Mouse (Mus musculus) T-helper 17 cell (primary cell): ENCODE data around the gene Gm10322.

Source experiments
- in situ Hi-C, 2 experiments: fragments of 300-600 bp; cut with MboI, MseI; formaldehyde crosslinking; loops; 1 replicate in 1 of 2; 2 replicates in 1 of 2; pipeline ENCODE4 v1.15.1; 2025; ENCODE audit warnings: high pct_unique_total_duplicates in 2 of 2

Gene Gm10322

GRCm38 (mm10) chr10:59642659-59643377 lies 27.0 kb downstream of the Gm10322 start:
- in situ Hi-C loops: no loop called here

GRCm38 (mm10) chr10:59643645-59644044 lies 27.8 kb downstream of the Gm10322 start:
- in situ Hi-C loops: no loop called here

DNA sequence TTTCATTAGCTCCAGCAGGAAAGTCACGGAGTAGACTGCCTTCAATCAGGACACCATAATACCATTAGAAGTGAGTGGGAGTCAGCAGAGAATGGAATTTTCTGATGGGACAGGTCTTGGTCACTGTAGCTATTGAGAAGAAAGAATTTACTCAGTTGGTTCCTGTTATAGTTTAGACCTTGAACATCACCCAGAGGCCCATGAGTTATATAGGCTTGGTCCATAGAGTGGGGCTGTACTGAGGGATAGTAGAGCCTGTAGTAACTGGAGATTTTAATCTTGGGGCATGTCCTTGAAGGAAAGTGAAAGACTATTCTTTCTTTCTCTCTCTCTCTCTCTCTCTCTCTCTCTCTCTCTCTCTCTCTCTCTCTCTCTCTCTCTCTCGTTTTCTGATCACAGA lies 28.8 kb downstream of the Gm10322 start:
- in situ Hi-C loops: no loop called here

DNA sequence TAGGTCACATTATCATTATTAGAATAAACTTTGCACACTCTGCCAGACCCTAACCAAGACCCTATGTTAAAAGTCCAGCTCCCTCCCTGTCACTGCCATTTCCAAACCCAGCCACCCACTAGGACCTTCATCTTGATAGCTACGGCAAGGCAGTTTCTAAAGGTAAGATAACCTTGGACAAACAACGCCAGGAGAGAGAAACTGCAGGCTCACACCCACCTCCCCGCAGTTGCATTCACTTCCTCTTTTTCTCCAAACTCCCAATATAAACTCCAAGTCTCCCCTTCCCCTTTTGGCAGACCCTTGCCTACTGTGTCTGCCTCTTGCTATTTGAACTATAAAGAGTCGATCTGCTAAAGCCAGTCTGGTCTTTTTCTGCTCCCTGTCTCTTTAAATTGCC lies 29.3 kb downstream of the Gm10322 start:
- in situ Hi-C loops: no loop called here

DNA sequence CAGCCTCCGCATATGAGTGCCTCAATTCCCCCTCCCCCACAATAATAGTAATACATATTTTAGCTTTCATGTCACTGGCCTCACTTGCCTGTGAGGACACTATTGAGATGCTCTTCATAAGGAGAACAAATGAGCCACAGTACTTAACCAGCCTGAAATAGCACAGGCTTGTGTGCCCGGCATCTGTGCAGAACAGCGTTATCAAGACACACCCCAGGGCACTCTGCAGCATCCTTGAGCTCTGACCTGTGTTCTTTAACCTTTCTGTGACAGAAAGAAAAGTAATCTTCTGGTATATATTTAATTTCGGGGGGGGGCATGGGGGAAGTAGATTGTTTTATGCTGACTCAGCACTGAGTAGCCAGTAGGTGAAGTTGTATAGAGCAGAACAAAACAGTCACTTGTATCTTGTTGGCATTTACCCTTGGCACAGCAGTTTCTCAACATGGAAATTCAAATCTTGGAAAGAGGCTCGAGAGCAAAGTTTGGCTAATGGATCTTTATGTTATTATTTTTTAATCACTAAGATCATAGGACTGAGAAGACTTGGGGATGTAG lies 31.0 kb downstream of the Gm10322 start:
- in situ Hi-C loops: no loop called here

DNA sequence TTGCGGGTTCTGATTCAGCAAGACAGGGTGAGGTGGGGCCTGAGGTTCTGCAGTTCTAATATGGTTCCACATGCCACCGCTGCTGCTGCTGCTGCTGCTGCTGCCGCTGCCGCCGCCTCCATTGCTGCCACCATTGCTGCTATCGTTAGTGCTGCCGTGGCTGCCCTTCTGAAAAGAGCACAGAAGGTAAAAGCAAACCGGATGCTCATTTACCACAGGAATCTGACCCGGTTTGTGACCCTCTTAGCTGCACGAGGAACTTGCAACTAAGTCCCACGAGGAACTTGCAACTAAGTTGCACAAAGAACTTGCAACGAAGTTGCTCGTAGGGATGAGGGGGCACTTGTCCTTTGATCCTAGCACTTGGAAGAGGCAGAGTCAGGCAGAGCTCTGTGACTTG lies 40.9 kb downstream of the Gm10322 start:
- in situ Hi-C loops: no loop called here

DNA sequence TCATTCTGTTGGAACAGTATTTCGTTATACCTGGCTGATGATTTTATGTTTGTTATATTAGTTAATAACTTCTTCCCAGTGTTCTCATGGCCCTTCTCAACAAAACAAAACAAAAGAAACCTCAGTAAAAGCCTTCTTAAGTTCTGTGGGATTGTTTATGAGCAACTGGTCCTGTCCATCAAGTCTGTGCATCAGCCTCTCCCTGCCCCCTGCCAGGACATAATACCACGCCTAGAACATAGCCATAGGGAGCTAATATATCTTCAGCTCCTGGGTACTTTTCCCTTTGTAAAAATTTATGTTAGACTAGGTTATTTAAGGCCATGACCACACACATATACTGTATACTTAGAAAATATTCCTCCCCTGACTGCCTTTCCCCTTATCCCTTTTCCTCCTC lies 48.9 kb downstream of the Gm10322 start:
- in situ Hi-C loops: no loop called here

DNA sequence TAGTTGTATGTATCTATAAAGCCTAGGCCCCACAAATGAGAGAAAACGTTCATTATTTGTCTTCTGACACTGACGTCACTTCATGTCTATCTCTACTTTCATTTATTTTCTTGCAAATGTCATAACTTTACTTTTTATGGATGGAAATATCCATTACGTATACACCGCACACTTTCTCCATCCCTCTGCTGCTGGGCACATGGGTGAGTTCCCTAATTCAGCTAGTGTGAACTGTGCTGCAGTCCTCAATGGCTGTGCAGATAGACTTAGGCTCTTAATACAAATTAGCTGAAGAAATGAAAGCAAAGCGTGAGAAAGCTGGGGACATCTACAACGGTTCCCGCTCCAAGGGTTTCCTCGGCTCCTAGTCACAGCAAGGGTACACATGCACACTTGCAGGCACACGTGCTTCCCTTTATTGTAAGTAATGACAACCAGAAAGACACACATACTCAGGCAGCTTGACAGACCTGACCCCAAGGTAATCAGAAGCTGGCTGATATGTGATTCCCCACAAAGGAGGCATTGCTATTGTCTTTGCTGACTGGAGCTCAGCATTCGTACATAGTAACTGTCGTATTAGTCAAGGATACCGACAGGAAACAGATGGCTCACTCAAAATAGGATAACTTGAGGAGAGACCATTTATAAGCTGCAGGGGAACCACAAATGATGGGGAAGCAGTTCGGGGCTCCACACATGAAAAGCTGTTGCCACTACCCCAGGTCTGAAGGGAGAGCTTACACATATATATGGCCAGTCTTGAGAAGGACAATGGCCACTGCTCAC lies 49.8 kb downstream of the Gm10322 start:
- in situ Hi-C loops: no loop called here
